Mouse (Mus musculus) testis, adult 10 weeks (tissue): ENCODE data around the gene Filip1. TPM values are rescaled to one million over a fixed set of nuclear protein-coding genes. Genes with fewer than 3 reads are reported as not detected.

ENCODE experiments used
- polyA plus RNA-seq: library from polyadenylated mRNA; stranded (reverse); fragments of 350-450 nt; fragmentation: Illumina TruSeq; extraction: RNeasy Lipid Tissue Mini Kit (QIAGEN cat#74804); gene quantifications from one replicate; pipeline ENCODE4 v1.2.3, GENCODE M21; 2014; ENCODE audit warnings: low read depth, low replicate concordance

Filip1 gene
- 3.3 TPM for polyA plus RNA-seq

DNA sequence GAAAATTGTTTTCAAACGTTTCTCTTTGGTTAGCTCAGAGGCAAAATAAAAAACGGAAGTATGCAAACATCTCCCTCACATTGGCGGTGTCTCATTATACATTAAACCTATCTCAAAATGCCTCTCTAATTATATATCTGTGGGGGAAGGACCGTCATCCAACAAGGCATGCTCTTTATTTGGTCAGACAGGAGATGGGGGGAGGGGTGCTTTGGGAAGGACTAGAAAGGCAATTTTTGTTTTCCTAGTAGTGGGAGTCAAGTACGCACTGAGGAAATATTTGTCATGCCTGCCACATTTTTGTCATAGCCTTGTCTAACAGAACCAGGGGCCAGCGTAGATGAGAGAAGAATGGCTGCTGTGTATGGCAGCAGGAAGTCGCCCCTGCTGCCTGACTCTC is at the start of gene Filip1:
TSS of gene Filip1 (minus strand) at position 101 of the 400 bp plus-strand sequence.

DNA sequence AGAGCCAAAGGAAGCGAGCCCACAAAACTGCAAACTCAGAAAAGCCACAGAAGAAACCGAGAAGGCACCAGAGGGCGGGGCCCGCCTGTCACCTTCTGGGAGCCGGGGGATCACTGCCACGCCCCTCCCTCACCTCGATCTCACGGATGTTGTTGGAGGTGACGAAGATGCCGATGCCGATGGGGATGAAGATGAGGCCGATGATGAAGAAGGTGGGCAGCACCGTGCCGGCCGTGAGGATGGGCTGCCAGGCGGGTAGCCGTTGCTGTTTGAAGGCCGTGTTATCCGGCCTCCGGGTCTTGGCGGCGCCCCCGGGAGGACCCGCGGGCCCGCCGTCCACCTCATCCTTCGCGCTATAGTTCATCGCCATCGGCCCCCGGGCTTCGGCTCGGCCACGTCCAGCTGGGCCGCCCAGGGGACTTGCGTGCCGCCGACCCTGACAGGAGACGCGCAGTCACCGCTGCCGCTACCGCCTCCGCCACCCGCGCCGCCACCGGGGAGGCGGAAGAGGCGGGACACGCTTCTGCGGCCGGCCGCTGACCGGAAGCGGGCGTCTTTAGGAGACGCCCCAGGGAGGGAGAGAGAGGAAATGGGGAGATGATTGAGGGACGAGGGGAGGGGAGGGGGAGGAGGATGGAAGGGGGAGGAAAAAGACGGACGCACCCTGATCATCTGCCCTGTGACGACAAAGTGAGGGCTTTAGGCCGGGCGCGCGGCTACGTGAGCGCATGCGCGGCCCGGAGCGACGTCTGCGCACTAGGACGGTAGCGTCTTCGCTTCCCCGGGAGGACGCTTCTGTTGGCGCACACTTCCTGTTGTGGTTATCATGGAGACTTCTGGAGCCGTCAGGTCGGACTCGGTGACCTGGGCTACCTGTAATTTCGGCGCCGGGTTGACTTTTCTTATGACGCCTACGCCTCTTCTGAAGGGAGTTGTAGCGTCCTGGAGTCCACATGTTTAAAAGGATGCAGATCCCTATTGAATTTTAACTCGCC is 219.5 kb downstream of the Filip1 start, which contains the start of gene Tmem30a:
TSS of gene Tmem30a (minus strand) at position 667 of the 995 bp plus-strand sequence.

Other genes starting within 250 kb of the Filip1 start
- 252 TPM for gene Tmem30a, start 219.3 kb downstream of the Filip1 start, polyA plus RNA-seq
- 160 TPM for gene Senp6, start 54.1 kb upstream of the Filip1 start, polyA plus RNA-seq
- gene Myo6, start 152.2 kb upstream of the Filip1 start, polyA plus RNA-seq, result 19.5 TPM